Mouse (Mus musculus): ENCODE data around the gene Atp5d.

DNA sequence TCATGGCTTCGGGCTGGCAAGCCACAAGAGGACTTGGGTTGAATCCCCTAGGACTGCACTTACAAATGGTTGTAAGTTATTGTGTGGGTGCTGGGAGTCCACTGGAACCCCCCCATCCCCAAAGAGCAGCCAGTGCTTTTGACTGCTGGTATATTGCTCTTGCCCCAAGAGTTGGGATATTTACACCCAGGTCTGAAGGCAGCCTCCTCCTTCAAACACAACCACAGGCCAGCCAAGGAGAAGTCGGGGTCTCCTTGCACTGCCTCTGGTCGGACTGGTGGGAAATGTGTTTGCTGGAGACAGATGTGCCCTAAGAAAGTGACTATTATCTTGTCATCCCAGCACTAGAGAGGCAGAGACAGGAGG is 23.8 kb downstream of the Atp5d start:
- TF ChIP-seq CTCF (IDR thresholded peaks at IDR 0.05; ENCODE audit: insufficient read depth, low read length) (no peak), POLR2A (IDR thresholded peaks at IDR 0.05; ENCODE audit: borderline replicate concordance, extremely low read depth, low read depth, low read length) (no peak)

Measured in lung, adult 2 months (tissue).